Mouse (Mus musculus): ENCODE results near the gene Reep6. TPM values are rescaled to one million over a fixed set of nuclear protein-coding genes. Genes with fewer than 3 reads are reported as not detected.

The Reep6 gene
- polyA plus RNA-seq, 1 experiment from 2014 or later: 7.0 TPM

GRCm38 (mm10) chr10:80298571-80299281, 31.0 kb upstream of the Reep6 start:
- Histone ChIP-seq H3K4me1 (replicated peaks; ENCODE audit: control insufficient read depth, insufficient read depth, low read length) (peaks cover 53% of the 10 kb centered on the region), H3K27me3 (ENCODE audit: control insufficient read depth, insufficient read depth, low read length) (peaks cover 5% of the 10 kb centered on the region)
- 4% methylated on average over 26 of the region's 26 CpGs for whole genome bisulfite sequencing

GRCm38 (mm10) chr10:80299301-80299700, 30.5 kb upstream of the Reep6 start:
- Histone ChIP-seq H3K36me3 (ENCODE audit: control insufficient read depth, insufficient read depth, low read length) (peaks cover 8% of the 10 kb centered on the region), H3K4me1 (replicated peaks; ENCODE audit: control insufficient read depth, insufficient read depth, low read length) (peaks cover 53% of the 10 kb centered on the region), H3K27me3 (ENCODE audit: control insufficient read depth, insufficient read depth, low read length) (peaks cover 5% of the 10 kb centered on the region), H3K9ac (ENCODE audit: low read length) (peak overlapping the region; percentile 95), H3K9me3 (ENCODE audit: control insufficient read depth, low read length) (no peaks in the 10 kb centered on the region), H3K27ac (ENCODE audit: low read depth, low read length) (peak overlapping the region; percentile 88), H3K4me2 (ENCODE audit: low read depth, low read length, severe bottlenecking) (peak overlapping the region; percentile 74), H3K4me3 (ENCODE audit: low read depth, low read length) (peak overlapping the region; percentile 63)
- no peak for DNase-seq (ENCODE audit: low spot score)
- 5% methylated on average over 15 of the region's 15 CpGs for WGBS
- ATAC-seq (replicated peaks; ENCODE audit: low FRiP score): no peak

More at GRCm38 (mm10) chr10:80298571-80299281, 31.0 kb upstream of the Reep6 start:
- peak overlapping the region; percentile 63 for H3K4me3 ChIP-seq (ENCODE audit: low read depth, low read length)
- H3K27ac ChIP-seq (ENCODE audit: low read depth, low read length): peak overlapping the region; percentile 88
- H3K9me3 ChIP-seq (ENCODE audit: control insufficient read depth, low read length): no peaks in the 10 kb centered on the region
- H3K4me2 ChIP-seq (ENCODE audit: low read depth, low read length, severe bottlenecking): peak overlapping the region; percentile 74
- peaks cover 14% of the 10 kb centered on the region for H3K36me3 ChIP-seq (ENCODE audit: control insufficient read depth, insufficient read depth, low read length)
- DNase-seq (ENCODE audit: low spot score) (peak; percentile 95), ATAC-seq (replicated peaks; ENCODE audit: low FRiP score) (peak; percentile 86)
- peak overlapping the region; percentile 95 for H3K9ac ChIP-seq (ENCODE audit: low read length)

GRCm38 (mm10) chr10:80299824-80300223, 29.9 kb upstream of the Reep6 start:
- peaks cover 5% of the 10 kb centered on the region for H3K27me3 ChIP-seq (ENCODE audit: control insufficient read depth, insufficient read depth, low read length)
- H3K4me2 ChIP-seq (ENCODE audit: low read depth, low read length, severe bottlenecking): peak overlapping the region; percentile 74
- peaks cover 3% of the 10 kb centered on the region; the same call in 1 of the 2 replicates for H3K36me3 ChIP-seq (ENCODE audit: control insufficient read depth, insufficient read depth, low read length)
- no peak for ATAC-seq (replicated peaks; ENCODE audit: low FRiP score)
- peaks cover 53% of the 10 kb centered on the region for H3K4me1 ChIP-seq (replicated peaks; ENCODE audit: control insufficient read depth, insufficient read depth, low read length)
- peak overlapping the region; percentile 63 for H3K4me3 ChIP-seq (ENCODE audit: low read depth, low read length)
- peak overlapping the region; percentile 88; the same call in 1 of the 2 replicates for H3K27ac ChIP-seq (ENCODE audit: low read depth, low read length)
- H3K9me3 ChIP-seq (ENCODE audit: control insufficient read depth, low read length): no peaks in the 10 kb centered on the region
- peak overlapping the region; percentile 95 for H3K9ac ChIP-seq (ENCODE audit: low read length)
- WGBS: 45% methylated on average over 10 of the region's 10 CpGs
- DNase-seq (ENCODE audit: low spot score): no peak

GRCm38 (mm10) chr10:80300672-80301181, 29.0 kb upstream of the Reep6 start:
- 7% methylated on average over 11 of the region's 11 CpGs for WGBS
- ATAC-seq (replicated peaks; ENCODE audit: low FRiP score): peak; percentile 69
- H3K27me3 ChIP-seq (ENCODE audit: control insufficient read depth, insufficient read depth, low read length): peaks cover 5% of the 10 kb centered on the region

GRCm38 (mm10) chr10:80301256-80302081, 28.3 kb upstream of the Reep6 start:
- Histone ChIP-seq H3K9ac (ENCODE audit: low read length) (peak overlapping the region; percentile 68), H3K4me2 (ENCODE audit: low read depth, low read length, severe bottlenecking) (peak overlapping the region; percentile 74), H3K27ac (ENCODE audit: low read depth, low read length) (peak overlapping the region; percentile 57), H3K9me3 (ENCODE audit: control insufficient read depth, low read length) (no peaks in the 10 kb centered on the region), H3K36me3 (ENCODE audit: control insufficient read depth, insufficient read depth, low read length) (peaks cover 9% of the 10 kb centered on the region; the same call in 1 of the 2 replicates), H3K4me1 (replicated peaks; ENCODE audit: control insufficient read depth, insufficient read depth, low read length) (peaks cover 47% of the 10 kb centered on the region), H3K27me3 (ENCODE audit: control insufficient read depth, insufficient read depth, low read length) (peaks cover 5% of the 10 kb centered on the region), H3K4me3 (ENCODE audit: low read depth, low read length) (peak overlapping the region; percentile 63)
- WGBS: 75% methylated on average over 10 of the region's 10 CpGs
- DNase-seq (ENCODE audit: low spot score) (no peak), ATAC-seq (replicated peaks; ENCODE audit: low FRiP score) (no peak)

More at GRCm38 (mm10) chr10:80300672-80301181, 29.0 kb upstream of the Reep6 start:
- H3K27ac ChIP-seq (ENCODE audit: low read depth, low read length): peak overlapping the region; percentile 57
- peak overlapping the region; percentile 68 for H3K9ac ChIP-seq (ENCODE audit: low read length)
- peaks cover 49% of the 10 kb centered on the region for H3K4me1 ChIP-seq (replicated peaks; ENCODE audit: control insufficient read depth, insufficient read depth, low read length)
- peak; percentile 78 for DNase-seq (ENCODE audit: low spot score)
- peak overlapping the region; percentile 63 for H3K4me3 ChIP-seq (ENCODE audit: low read depth, low read length)
- H3K36me3 ChIP-seq (ENCODE audit: control insufficient read depth, insufficient read depth, low read length): peaks cover 6% of the 10 kb centered on the region; the same call in 1 of the 2 replicates
- peak overlapping the region; percentile 74 for H3K4me2 ChIP-seq (ENCODE audit: low read depth, low read length, severe bottlenecking)
- H3K9me3 ChIP-seq (ENCODE audit: control insufficient read depth, low read length): no peaks in the 10 kb centered on the region

- peaks cover 9% of the 10 kb centered on the region; the same call in 1 of the 2 replicates for H3K36me3 ChIP-seq (ENCODE audit: control insufficient read depth, insufficient read depth, low read length)
- ATAC-seq (replicated peaks; ENCODE audit: low FRiP score) (no peak), DNase-seq (ENCODE audit: low spot score) (no peak)
- peak overlapping the region; percentile 35 for H3K9ac ChIP-seq (ENCODE audit: low read length)
- no peak overlapping the region for H3K27ac ChIP-seq (ENCODE audit: low read depth, low read length)
- H3K9me3 ChIP-seq (ENCODE audit: control insufficient read depth, low read length): no peaks in the 10 kb centered on the region
- H3K4me2 ChIP-seq (ENCODE audit: low read depth, low read length, severe bottlenecking): peak overlapping the region; percentile 74
- peak overlapping the region; percentile 63 for H3K4me3 ChIP-seq (ENCODE audit: low read depth, low read length)
- peaks cover 41% of the 10 kb centered on the region for H3K4me1 ChIP-seq (replicated peaks; ENCODE audit: control insufficient read depth, insufficient read depth, low read length)
- 64% methylated on average over 5 of the region's 5 CpGs for WGBS
- peaks cover 5% of the 10 kb centered on the region for H3K27me3 ChIP-seq (ENCODE audit: control insufficient read depth, insufficient read depth, low read length)
Observed at GRCm38 (mm10) chr10:80302082-80302355, 27.7 kb upstream of the Reep6 start.

- peak overlapping the region; percentile 63 for H3K4me3 ChIP-seq (ENCODE audit: low read depth, low read length)
- H3K4me1 ChIP-seq (replicated peaks; ENCODE audit: control insufficient read depth, insufficient read depth, low read length): peaks cover 40% of the 10 kb centered on the region
- peaks cover 5% of the 10 kb centered on the region for H3K27me3 ChIP-seq (ENCODE audit: control insufficient read depth, insufficient read depth, low read length)
- ATAC-seq (replicated peaks; ENCODE audit: low FRiP score) (no peak), DNase-seq (ENCODE audit: low spot score) (no peak)
- H3K36me3 ChIP-seq (ENCODE audit: control insufficient read depth, insufficient read depth, low read length): peaks cover 12% of the 10 kb centered on the region; the same call in 1 of the 2 replicates
- peak overlapping the region; percentile 74 for H3K4me2 ChIP-seq (ENCODE audit: low read depth, low read length, severe bottlenecking)
- no peak overlapping the region for H3K27ac ChIP-seq (ENCODE audit: low read depth, low read length)
- no peaks in the 10 kb centered on the region for H3K9me3 ChIP-seq (ENCODE audit: control insufficient read depth, low read length)
- WGBS: 18% methylated on average over 9 of the region's 9 CpGs
- H3K9ac ChIP-seq (ENCODE audit: low read length): no peak overlapping the region
Observed at GRCm38 (mm10) chr10:80302471-80302881, 27.3 kb upstream of the Reep6 start.

GRCm38 (mm10) chr10:80304458-80304857, 25.3 kb upstream of the Reep6 start:
- Histone ChIP-seq H3K27ac (ENCODE audit: low read depth, low read length) (no peak overlapping the region), H3K4me1 (replicated peaks; ENCODE audit: control insufficient read depth, insufficient read depth, low read length) (peaks cover 28% of the 10 kb centered on the region), H3K9me3 (ENCODE audit: control insufficient read depth, low read length) (no peaks in the 10 kb centered on the region), H3K9ac (ENCODE audit: low read length) (no peak overlapping the region), H3K4me2 (ENCODE audit: low read depth, low read length, severe bottlenecking) (peak overlapping the region; percentile 18; the same call in 1 of the 2 replicates), H3K4me3 (ENCODE audit: low read depth, low read length) (no peak overlapping the region), H3K36me3 (ENCODE audit: control insufficient read depth, insufficient read depth, low read length) (peaks cover 22% of the 10 kb centered on the region), H3K27me3 (ENCODE audit: control insufficient read depth, insufficient read depth, low read length) (peaks cover 4% of the 10 kb centered on the region)
- DNase-seq (ENCODE audit: low spot score) (no peak), ATAC-seq (replicated peaks; ENCODE audit: low FRiP score) (no peak)
- 35% methylated on average over 12 of the region's 12 CpGs for WGBS

Data from forebrain, embryonic 11.5 days (tissue).